Mouse (Mus musculus): Measurements from ENCODE around the gene Zwilch. TPM values are rescaled to one million over a fixed set of nuclear protein-coding genes. Genes with fewer than 3 reads are reported as not detected.
"Not testable (repeated sequence)": the region's sequence is repeated elsewhere in the genome, so short reads cannot be mapped to it uniquely, and the experiment has no call there.

Zwilch gene
- polyA plus RNA-seq, 1 experiment from 2014 or later = 19.5 TPM

- Histone ChIP-seq H3K9ac (no peak overlapping the region), H3K36me3 (no peaks in the 10 kb centered on the region), H3K4me1 (peaks cover 12% of the 10 kb centered on the region), H3K4me2 (replicated peaks) (no peak overlapping the region), H3K9me3 (replicated peaks) (no peaks in the 10 kb centered on the region), H3K27ac (replicated peaks) (no peak overlapping the region), H3K4me3 (replicated peaks) (no peak overlapping the region), H3K27me3 (no peaks in the 10 kb centered on the region)
- 39% methylated on average over 12 of the region's 12 CpGs for WGBS
- ATAC-seq (ENCODE audit: insufficient number of reproducible peaks, low FRiP score, low TSS enrichment, low read depth) = no peak
These were observed 46.8 kb downstream of the Zwilch start for GRCm38 (mm10) chr9:64126121-64126520.

GRCm38 (mm10) chr9:64125307-64125706 lies 47.6 kb downstream of the Zwilch start:
- Histone ChIP-seq H3K9ac (no peak overlapping the region), H3K4me2 (replicated peaks) (no peak overlapping the region), H3K4me1 (peaks cover 12% of the 10 kb centered on the region), H3K9me3 (replicated peaks) (no peaks in the 10 kb centered on the region), H3K36me3 (no peaks in the 10 kb centered on the region), H3K27ac (replicated peaks) (no peak overlapping the region), H3K27me3 (no peaks in the 10 kb centered on the region), H3K4me3 (replicated peaks) (no peak overlapping the region)
- peak; percentile 69; the same call in 1 of the 2 replicates for ATAC-seq (ENCODE audit: insufficient number of reproducible peaks, low FRiP score, low TSS enrichment, low read depth)
- WGBS = 57% methylated on average over 3 of the region's 3 CpGs

GRCm38 (mm10) chr9:64124846-64125245 lies 48.1 kb downstream of the Zwilch start:
- H3K27me3 ChIP-seq; H3K27ac ChIP-seq (replicated peaks); ATAC-seq (ENCODE audit: insufficient number of reproducible peaks, low FRiP score, low TSS enrichment, low read depth); H3K36me3 ChIP-seq; H3K4me2 ChIP-seq (replicated peaks); H3K9me3 ChIP-seq (replicated peaks); H3K9ac ChIP-seq; H3K4me3 ChIP-seq (replicated peaks): not testable (repeated sequence)
- WGBS = 56% methylated on average over 3 of the region's 3 CpGs
- H3K4me1 ChIP-seq = peaks cover 12% of the 10 kb centered on the region

GRCm38 (mm10) chr9:64122601-64123000 lies 50.3 kb downstream of the Zwilch start:
- H3K4me2 ChIP-seq (replicated peaks) = no peak overlapping the region
- H3K4me3 ChIP-seq (replicated peaks) = no peak overlapping the region
- no peak overlapping the region for H3K27ac ChIP-seq (replicated peaks)
- no peaks in the 10 kb centered on the region for H3K27me3 ChIP-seq
- no peaks in the 10 kb centered on the region for H3K36me3 ChIP-seq
- ATAC-seq (ENCODE audit: insufficient number of reproducible peaks, low FRiP score, low TSS enrichment, low read depth) = no peak
- no peaks in the 10 kb centered on the region for H3K9me3 ChIP-seq (replicated peaks)
- H3K9ac ChIP-seq = no peak overlapping the region
- H3K4me1 ChIP-seq = peaks cover 12% of the 10 kb centered on the region
- 94% methylated on average over 10 of the region's 10 CpGs for WGBS

- H3K4me3 ChIP-seq (replicated peaks) = no peak overlapping the region
- H3K27me3 ChIP-seq = no peaks in the 10 kb centered on the region
- no peak for ATAC-seq (ENCODE audit: insufficient number of reproducible peaks, low FRiP score, low TSS enrichment, low read depth)
- no peaks in the 10 kb centered on the region for H3K36me3 ChIP-seq
- H3K4me2 ChIP-seq (replicated peaks) = no peak overlapping the region
- H3K9me3 ChIP-seq (replicated peaks) = no peaks in the 10 kb centered on the region
- no peak overlapping the region for H3K9ac ChIP-seq
- 43% methylated on average over 11 of the region's 11 CpGs for WGBS
- peaks cover 5% of the 10 kb centered on the region; the same call in 1 of the 2 replicates for H3K4me1 ChIP-seq
- no peak overlapping the region for H3K27ac ChIP-seq (replicated peaks)
These were observed 52.2 kb downstream of the Zwilch start for GRCm38 (mm10) chr9:64120584-64121277.

GRCm38 (mm10) chr9:64119898-64120297 lies 53.0 kb downstream of the Zwilch start:
- WGBS = 36% methylated on average over 8 of the region's 8 CpGs
- Histone ChIP-seq H3K27me3 (no peaks in the 10 kb centered on the region), H3K4me3 (replicated peaks) (no peak overlapping the region), H3K4me1 (no peaks in the 10 kb centered on the region), H3K27ac (replicated peaks) (no peak overlapping the region), H3K9ac (no peak overlapping the region), H3K9me3 (replicated peaks) (no peaks in the 10 kb centered on the region), H3K36me3 (no peaks in the 10 kb centered on the region), H3K4me2 (replicated peaks) (no peak overlapping the region)
- no peak for ATAC-seq (ENCODE audit: insufficient number of reproducible peaks, low FRiP score, low TSS enrichment, low read depth)

GRCm38 (mm10) chr9:64116876-64117275 lies 56.0 kb downstream of the Zwilch start, which contains the start of gene Lctl:
TSS of gene Lctl (plus strand) at chr9:64117147.
- Histone ChIP-seq H3K27me3 (no peaks in the 10 kb centered on the region), H3K4me1 (no peaks in the 10 kb centered on the region), H3K4me3 (replicated peaks) (no peak within 1 kb of the TSS), H3K9ac (no peak within 1 kb of the TSS), H3K9me3 (replicated peaks) (no peaks in the 10 kb centered on the region), H3K27ac (replicated peaks) (no peak within 1 kb of the TSS), H3K4me2 (replicated peaks) (no peak within 1 kb of the TSS), H3K36me3 (no peaks in the 10 kb centered on the region)
- 71% methylated on average over 3 of the region's 3 CpGs for WGBS
- ATAC-seq (ENCODE audit: insufficient number of reproducible peaks, low FRiP score, low TSS enrichment, low read depth) = no peak

GRCm38 (mm10) chr9:64115756-64116155 lies 57.1 kb downstream of the Zwilch start:
- no peak for ATAC-seq (ENCODE audit: insufficient number of reproducible peaks, low FRiP score, low TSS enrichment, low read depth)
- Histone ChIP-seq H3K27me3 (no peaks in the 10 kb centered on the region), H3K27ac (replicated peaks) (no peak overlapping the region), H3K9me3 (replicated peaks) (no peaks in the 10 kb centered on the region), H3K4me3 (replicated peaks) (no peak overlapping the region), H3K4me2 (replicated peaks) (no peak overlapping the region), H3K9ac (no peak overlapping the region), H3K36me3 (no peaks in the 10 kb centered on the region), H3K4me1 (no peaks in the 10 kb centered on the region)
- 77% methylated on average over 6 of the region's 6 CpGs for WGBS

GRCm38 (mm10) chr9:64114646-64115045 lies 58.3 kb downstream of the Zwilch start:
- WGBS = 54% methylated on average over 2 of the region's 2 CpGs
- Histone ChIP-seq H3K4me2 (replicated peaks) (no peak overlapping the region), H3K36me3 (no peaks in the 10 kb centered on the region), H3K9me3 (replicated peaks) (no peaks in the 10 kb centered on the region), H3K4me3 (replicated peaks) (no peak overlapping the region), H3K27me3 (no peaks in the 10 kb centered on the region), H3K4me1 (no peaks in the 10 kb centered on the region), H3K9ac (no peak overlapping the region), H3K27ac (replicated peaks) (no peak overlapping the region)
- 0 out of 2 replicates have a peak, but pooled peaks have one; percentile 7 for ATAC-seq (ENCODE audit: insufficient number of reproducible peaks, low FRiP score, low TSS enrichment, low read depth)

- no peak for ATAC-seq (ENCODE audit: insufficient number of reproducible peaks, low FRiP score, low TSS enrichment, low read depth)
These were observed 62.4 kb downstream of the Zwilch start for GRCm38 (mm10) chr9:64110502-64110901.

GRCm38 (mm10) chr9:64105301-64105700 lies 67.6 kb downstream of the Zwilch start:
- Histone ChIP-seq H3K9me3 (replicated peaks) (no peaks in the 10 kb centered on the region), H3K4me2 (replicated peaks) (no peak overlapping the region), H3K9ac (no peak overlapping the region), H3K36me3 (no peaks in the 10 kb centered on the region), H3K27me3 (no peaks in the 10 kb centered on the region), H3K4me1 (no peaks in the 10 kb centered on the region), H3K27ac (replicated peaks) (no peak overlapping the region), H3K4me3 (replicated peaks) (no peak overlapping the region)
- no peak for ATAC-seq (ENCODE audit: insufficient number of reproducible peaks, low FRiP score, low TSS enrichment, low read depth)
- 75% methylated on average over 6 of the region's 6 CpGs for WGBS

More at GRCm38 (mm10) chr9:64110502-64110901, 62.4 kb downstream of the Zwilch start:
- no peak overlapping the region for H3K4me3 ChIP-seq (replicated peaks)
- H3K9ac ChIP-seq = no peak overlapping the region
- H3K4me2 ChIP-seq (replicated peaks) = no peak overlapping the region
- no peaks in the 10 kb centered on the region for H3K4me1 ChIP-seq
- no peaks in the 10 kb centered on the region for H3K36me3 ChIP-seq
- no peaks in the 10 kb centered on the region for H3K9me3 ChIP-seq (replicated peaks)
- WGBS = 89% methylated on average over 16 of the region's 16 CpGs
- no peak overlapping the region for H3K27ac ChIP-seq (replicated peaks)
- H3K27me3 ChIP-seq = no peaks in the 10 kb centered on the region

- no peak for ATAC-seq (ENCODE audit: insufficient number of reproducible peaks, low FRiP score, low TSS enrichment, low read depth)
- Histone ChIP-seq H3K36me3 (no peaks in the 10 kb centered on the region), H3K9me3 (replicated peaks) (no peaks in the 10 kb centered on the region), H3K4me2 (replicated peaks) (no peak overlapping the region), H3K4me3 (replicated peaks) (no peak overlapping the region), H3K4me1 (no peaks in the 10 kb centered on the region), H3K27me3 (no peaks in the 10 kb centered on the region), H3K9ac (no peak overlapping the region), H3K27ac (replicated peaks) (no peak overlapping the region)
- WGBS = 0% methylated on average over 4 of the region's 4 CpGs
These were observed 72.5 kb downstream of the Zwilch start for GRCm38 (mm10) chr9:64100442-64100841.

Data from embryonic facial prominence, embryonic 15.5 days (tissue).